Mouse (Mus musculus): ENCODE data around the gene Snrpd2.
"Not testable (repeated sequence)": the region's sequence is repeated elsewhere in the genome, so short reads cannot be mapped to it uniquely, and the experiment has no call there.

Snrpd2 gene

DNA sequence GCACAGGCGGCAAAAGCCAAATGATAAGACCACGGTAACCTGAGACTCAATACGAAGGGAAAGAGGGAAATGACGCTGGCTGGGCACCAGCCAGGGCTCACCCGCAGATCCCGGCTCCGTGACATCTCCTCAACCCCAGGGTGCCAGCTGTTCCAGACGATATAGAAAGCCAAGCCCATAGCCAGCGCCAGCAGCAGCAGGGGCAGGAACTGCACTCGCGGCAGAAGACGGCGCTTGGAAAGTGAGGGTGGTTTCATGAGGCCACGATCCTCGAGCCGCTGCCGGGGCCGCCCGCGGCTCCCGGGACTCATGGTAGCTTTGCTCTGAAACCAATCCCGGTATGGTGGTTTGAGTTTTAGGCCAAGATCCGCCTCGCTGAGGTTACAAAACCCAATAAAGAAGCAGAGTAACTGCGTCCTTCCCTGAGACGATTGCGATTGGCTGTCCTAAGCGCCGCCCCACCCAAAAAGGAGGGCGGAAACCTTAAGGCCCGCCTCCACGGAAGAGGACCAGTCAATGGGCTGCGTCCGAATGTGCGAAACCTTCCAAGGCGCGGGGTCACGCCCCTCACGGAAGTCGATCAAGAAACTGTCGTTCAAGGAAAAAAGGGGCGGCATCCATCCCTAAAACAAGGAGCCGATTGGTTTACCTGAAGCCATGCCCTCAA lies 514 bp upstream of the Snrpd2 start, which contains the start of gene Qpctl:
Gene Qpctl, minus strand, starts transcription at position 417 of the 667 bp plus-strand sequence.
- DNase-seq (ENCODE audit: low spot score in 2 of 2): peak; percentile 98

- DNase-seq (ENCODE audit: low spot score in 2 of 2): not testable (repeated sequence)
Measured at GRCm38 (mm10) chr7:19151121-19151520, 1.6 kb downstream of the Snrpd2 start.

GRCm38 (mm10) chr7:19154796-19155195 lies 5.3 kb downstream of the Snrpd2 start:
- no peak for DNase-seq (ENCODE audit: low spot score in 2 of 2)

DNA sequence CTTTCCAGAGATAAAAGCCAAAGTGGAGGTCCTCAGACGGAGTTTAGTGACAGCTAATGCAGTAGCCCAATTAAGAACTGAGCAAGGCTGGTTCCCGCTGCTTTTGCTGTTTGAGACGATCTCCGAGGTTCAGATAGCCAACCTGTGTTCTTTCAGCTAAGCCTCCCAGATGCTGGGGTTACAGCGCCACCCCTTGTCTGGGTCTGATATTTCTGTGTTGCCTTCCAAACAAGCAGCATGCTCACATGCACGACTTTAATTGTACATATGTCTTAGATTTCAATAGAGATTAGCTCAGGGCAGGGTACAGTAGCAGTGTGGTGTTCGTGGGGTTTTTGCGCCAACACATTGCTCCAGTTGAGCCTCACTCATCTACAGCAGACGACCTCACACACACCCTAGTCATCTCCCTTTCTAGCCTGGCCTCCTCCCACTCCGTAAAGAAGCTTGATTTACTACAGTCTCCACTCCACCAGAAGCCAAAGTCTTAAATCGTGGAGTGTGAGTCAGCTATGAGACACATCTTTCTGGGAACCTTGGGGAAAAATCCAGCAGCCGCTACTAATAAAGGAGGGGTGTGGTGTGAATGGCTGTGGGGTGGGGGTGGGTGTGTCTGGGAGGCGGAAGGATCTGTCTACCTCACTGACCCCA lies 6.4 kb downstream of the Snrpd2 start:
- DNase-seq (ENCODE audit: low spot score in 2 of 2): no peak

DNA sequence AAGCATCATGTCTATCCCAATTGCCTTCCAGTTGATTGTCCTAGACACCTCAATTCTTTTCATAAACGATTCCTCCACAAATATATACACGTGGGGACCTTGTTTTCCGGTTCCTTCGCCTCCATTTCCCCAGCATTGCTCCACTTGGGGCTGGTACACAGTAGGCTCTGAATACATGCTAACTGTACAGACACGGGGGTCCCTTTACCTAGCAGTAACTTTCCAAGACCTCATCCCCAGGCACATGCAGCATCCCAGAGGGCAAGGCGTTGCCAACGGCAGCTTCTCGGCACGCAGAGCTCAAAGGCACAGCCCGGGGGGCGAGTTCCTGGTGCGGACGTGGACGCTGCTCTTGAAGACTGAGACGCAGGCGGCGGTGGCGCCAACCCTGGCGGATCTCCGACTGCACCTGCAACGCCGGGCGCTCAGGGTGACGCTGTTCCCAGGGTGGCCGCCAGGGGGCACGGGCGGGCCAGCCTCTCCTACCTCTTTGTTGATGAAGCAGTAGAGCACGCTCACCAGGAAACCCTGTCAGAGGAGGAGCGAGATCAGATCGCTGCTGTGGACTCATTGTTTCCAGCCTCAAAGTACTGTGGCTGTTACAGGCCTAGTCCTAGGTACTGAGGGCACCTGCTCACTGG lies 7.8 kb downstream of the Snrpd2 start:
- DNase-seq (ENCODE audit: low spot score in 2 of 2): peak; percentile 81 to 92

- no peak for DNase-seq (ENCODE audit: low spot score in 2 of 2)
Measured at GRCm38 (mm10) chr7:19158601-19159000, 9.1 kb downstream of the Snrpd2 start.

DNA sequence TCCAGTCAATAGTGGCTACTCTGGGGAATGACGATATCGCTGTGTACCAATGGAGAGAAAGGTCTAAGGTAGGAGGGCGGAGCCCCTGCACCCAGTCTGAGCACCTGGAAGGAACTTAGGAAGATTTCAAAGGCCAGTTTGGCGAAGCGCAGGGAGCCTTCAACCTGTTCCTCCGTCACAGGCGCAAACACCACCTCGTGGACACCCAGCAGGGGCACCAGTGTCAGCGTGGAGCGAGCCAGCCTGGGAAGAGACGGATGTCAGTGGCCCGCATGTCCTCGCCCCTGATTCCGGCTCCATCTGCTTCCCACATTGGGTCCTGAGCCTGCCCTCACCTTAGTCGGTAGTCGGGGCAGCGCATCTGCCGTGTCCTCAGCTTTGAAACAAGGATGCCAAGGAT lies 9.9 kb downstream of the Snrpd2 start:
- DNase-seq (ENCODE audit: low spot score in 2 of 2): no peak

DNA sequence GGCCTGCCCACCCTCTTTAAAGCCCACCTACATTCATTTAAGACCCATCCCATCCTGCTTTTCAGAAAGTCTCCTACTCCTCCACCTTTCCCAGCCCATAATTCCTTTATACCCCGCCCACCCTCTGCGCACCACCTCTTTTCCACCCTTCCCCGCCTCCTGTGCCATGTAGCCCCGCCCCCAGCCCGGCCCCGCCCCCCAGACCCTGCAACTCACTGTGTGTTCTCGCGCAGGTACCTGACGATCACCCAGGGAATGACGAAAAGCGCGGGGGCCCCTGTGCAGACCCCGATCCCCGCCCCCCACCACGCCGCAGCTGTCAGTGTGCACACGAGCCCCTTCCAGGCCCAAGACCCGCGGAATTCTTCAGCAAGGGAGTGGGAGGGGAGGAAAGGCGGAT lies 10.6 kb downstream of the Snrpd2 start:
- DNase-seq (ENCODE audit: low spot score in 2 of 2): no peak

DNA sequence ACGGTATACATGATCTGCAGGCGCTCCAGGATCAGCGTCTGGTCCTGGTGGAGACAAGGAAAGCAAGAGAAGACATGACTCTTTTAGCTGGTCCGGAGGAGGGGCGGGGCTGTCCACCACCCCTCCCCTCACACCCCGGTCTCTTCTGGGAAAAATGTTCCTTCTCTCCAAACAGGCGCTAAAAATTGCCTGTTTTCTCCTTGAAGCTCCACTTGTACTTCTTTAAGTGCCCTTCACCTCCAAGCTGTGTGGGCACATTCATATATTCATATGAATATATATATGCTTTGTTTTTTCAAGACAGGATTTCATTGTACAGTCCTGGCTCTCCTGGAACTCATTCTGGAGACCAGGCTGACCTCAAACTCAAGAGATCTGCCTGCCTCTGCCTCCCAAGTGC lies 13.4 kb downstream of the Snrpd2 start:
- DNase-seq (ENCODE audit: low spot score in 2 of 2): no peak

- no peak for DNase-seq (ENCODE audit: low spot score in 2 of 2)
Measured at GRCm38 (mm10) chr7:19163752-19164151, 14.2 kb downstream of the Snrpd2 start.

DNA sequence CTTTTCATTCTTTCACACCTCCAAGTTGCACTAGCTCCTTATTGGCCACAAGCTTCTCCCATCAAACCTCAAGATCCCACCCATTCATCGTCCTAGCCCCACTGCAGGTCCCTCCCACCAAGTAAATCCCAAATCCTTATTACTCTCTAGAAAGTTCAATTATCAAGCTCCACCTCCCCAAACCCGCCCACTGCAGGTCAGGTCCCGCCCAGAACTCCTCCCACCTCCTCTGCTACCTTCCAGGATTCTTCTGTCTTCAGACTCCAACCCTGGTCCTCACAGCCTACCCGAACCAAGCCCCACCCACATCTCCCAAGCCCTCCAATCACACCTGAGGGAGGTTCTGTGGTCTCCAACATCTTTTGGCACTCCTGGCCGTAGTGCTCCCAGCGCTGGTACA lies 14.7 kb downstream of the Snrpd2 start:
- DNase-seq (ENCODE audit: low spot score in 2 of 2): no peak

DNA sequence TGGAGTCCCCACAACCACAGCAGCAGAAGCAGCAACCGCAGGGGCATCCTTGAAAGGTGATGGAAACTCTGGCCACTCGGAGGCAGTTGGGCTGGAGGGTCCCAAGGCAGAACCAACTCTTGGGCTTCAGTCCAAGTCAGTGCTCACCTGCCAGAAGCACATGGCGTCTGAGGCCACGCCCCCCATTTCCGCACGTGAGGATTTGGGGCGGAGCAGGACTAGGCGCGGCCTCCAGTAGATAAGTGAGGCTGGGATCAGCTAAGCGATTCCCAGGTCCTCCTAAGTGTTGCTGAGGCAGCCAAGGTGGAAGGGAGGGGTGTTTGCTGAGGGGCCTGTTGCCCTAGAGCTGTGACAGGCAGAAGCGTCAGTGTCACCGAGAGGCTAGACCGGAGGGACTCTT lies 15.5 kb downstream of the Snrpd2 start:
- DNase-seq (ENCODE audit: low spot score in 2 of 2): no peak

GRCm38 (mm10) chr7:19165656-19166423 lies 16.3 kb downstream of the Snrpd2 start, which contains the start of gene Gipr:
Gipr (minus strand) TSS chr7:19166127.
- DNase-seq (ENCODE audit: low spot score in 2 of 2): no peak

GRCm38 (mm10) chr7:19166990-19167389 lies 17.5 kb downstream of the Snrpd2 start:
- DNase-seq (ENCODE audit: low spot score in 2 of 2): no peak

- no peak for DNase-seq (ENCODE audit: low spot score in 2 of 2)
Measured at GRCm38 (mm10) chr7:19169506-19169905, 20.0 kb downstream of the Snrpd2 start.

DNA sequence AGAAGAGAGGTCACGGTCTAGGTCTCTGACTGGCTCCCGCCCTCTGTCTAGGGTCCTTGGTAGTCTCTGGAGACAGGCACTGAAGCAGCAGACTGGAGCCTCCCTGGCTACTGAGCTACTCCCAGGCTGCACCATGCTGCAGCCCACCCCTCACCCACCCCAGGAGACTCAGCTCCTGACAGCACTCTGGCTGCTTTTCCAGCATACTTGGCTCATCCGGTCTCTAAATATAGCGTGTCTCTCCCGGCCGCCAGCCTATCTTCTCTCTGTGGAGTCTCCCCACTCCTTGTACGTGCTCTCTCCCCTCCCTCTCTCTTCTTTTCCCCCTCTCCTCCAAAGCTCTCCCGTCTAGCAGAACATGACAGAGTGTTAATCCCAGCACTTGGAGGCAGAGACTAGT lies 20.6 kb downstream of the Snrpd2 start:
- no peak for DNase-seq (ENCODE audit: low spot score in 2 of 2)

- no peak for DNase-seq (ENCODE audit: low spot score in 2 of 2)
Measured at GRCm38 (mm10) chr7:19171831-19172230, 22.3 kb downstream of the Snrpd2 start.

- peak; percentile 75 to 87 for DNase-seq (ENCODE audit: low spot score in 2 of 2)
Measured at GRCm38 (mm10) chr7:19172874-19173273, 23.4 kb downstream of the Snrpd2 start.

DNA sequence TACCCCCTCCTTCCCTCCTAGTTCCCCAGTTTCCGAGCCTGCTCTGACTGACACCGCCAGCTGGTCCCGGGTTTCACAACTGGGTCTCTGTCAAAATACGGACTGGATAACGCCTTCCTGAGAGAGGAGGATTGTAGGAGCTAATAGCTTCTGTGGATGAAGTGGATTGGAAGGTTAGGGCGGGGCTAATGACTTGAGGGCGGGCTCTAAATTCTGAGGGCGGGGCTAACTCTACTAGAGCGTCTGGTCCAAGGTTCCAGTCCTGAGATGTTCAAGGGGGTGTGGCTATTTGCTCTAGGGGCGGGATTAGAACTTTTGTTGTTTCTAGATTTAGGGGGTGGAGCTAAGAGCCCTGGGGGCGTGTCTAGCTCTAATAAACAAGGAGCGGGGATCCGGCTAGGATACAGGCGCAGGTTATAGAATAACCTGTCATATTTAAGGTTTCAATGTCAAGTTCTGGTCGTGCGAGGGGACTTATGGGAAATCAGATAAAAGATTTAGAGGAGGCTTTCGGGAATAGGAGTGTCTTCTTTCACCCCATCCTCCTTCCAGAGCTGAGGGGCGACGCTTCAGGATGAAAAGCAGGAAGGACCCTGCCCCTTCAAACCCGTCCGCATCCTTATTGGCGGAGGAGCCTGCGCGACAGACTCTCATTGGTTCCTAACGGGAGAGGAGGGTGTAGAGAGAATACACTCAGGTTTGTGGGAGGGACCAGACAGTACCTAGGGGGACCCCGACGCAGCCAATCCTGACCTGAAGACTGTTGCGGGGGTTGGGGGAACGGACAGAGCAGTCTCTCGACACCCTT lies 26.4 kb downstream of the Snrpd2 start, which contains the start of gene Eml2:
Gene Eml2, plus strand, starts transcription at position 714 of the 808 bp plus-strand sequence.
- no peak for DNase-seq (ENCODE audit: low spot score in 2 of 2)

- DNase-seq (ENCODE audit: low spot score in 2 of 2): no peak
Measured at GRCm38 (mm10) chr7:19176516-19176947, 27.0 kb downstream of the Snrpd2 start.

- DNase-seq (ENCODE audit: low spot score in 2 of 2): no peak
Measured at GRCm38 (mm10) chr7:19177216-19177615, 27.7 kb downstream of the Snrpd2 start.

All from urinary bladder, postnatal 4 days (tissue).